Mouse (Mus musculus): ENCODE measurements around the gene Cers1. TPM values are rescaled to one million over a fixed set of nuclear protein-coding genes. Genes with fewer than 3 reads are reported as not detected.

The Cers1 gene
- total RNA-seq, 2 experiments from 2014 or later = 112 to 116 TPM

Other genes with a start within 250 kb of the Cers1 start
- 1 to 10 TPM; 5.3 to 7.5 TPM for gene Tm6sf2, start 242.9 kb upstream of the Cers1 start, total RNA-seq (2021)
- 100 to 1,000 TPM in 1 of 2 experiments, 10 to 100 TPM in 1; 89.6 to 104 TPM for gene Hapln4, start 232.3 kb upstream of the Cers1 start, total RNA-seq (2021)
- gene Ncan, start 194.9 kb upstream of the Cers1 start, total RNA-seq (2021) = 100 to 1,000 TPM; 122 to 124 TPM
- 10 to 100 TPM; 28.1 to 30.1 TPM for gene Nr2c2ap, start 184.4 kb upstream of the Cers1 start, total RNA-seq (2021)
- gene Rfxank, start 176.6 kb upstream of the Cers1 start, total RNA-seq (2021) = 10 to 100 TPM; 16.0 to 16.4 TPM
- gene Borcs8, start 176.3 kb upstream of the Cers1 start, total RNA-seq (2021) = 10 to 100 TPM; 45.3 to 47.7 TPM
- gene Mef2b, start 176.1 kb upstream of the Cers1 start, total RNA-seq (2021) = under 1 TPM; 0.28 to 0.57 TPM
- gene Tmem161a, start 143.4 kb upstream of the Cers1 start, total RNA-seq (2021) = 10 to 100 TPM; 49.9 to 50.3 TPM
- gene Slc25a42, start 103.5 kb upstream of the Cers1 start, total RNA-seq (2021) = 10 to 100 TPM; 39.3 to 41.8 TPM
- 100 to 1,000 TPM; 112 to 123 TPM for gene Sugp2, start 81.5 kb upstream of the Cers1 start, total RNA-seq (2021)
- gene Armc6, start 81.3 kb upstream of the Cers1 start, total RNA-seq (2021) = 10 to 100 TPM; 41.2 to 41.4 TPM
- gene Homer3, start 32.9 kb upstream of the Cers1 start, total RNA-seq (2021) = 10 to 100 TPM; 71.9 to 76.0 TPM
- 10 to 100 TPM; 36.3 to 49.0 TPM for gene Ddx49, start 13.3 kb upstream of the Cers1 start, total RNA-seq (2021)
- gene Cope, start 13.3 kb upstream of the Cers1 start, total RNA-seq (2021) = 100 to 1,000 TPM; 125 to 149 TPM
- 10 to 100 TPM; 15.1 to 18.2 TPM for gene Gdf1, start 14.0 kb downstream of the Cers1 start, total RNA-seq (2021)
- 10 to 100 TPM; 74.5 to 75.6 TPM for gene Upf1, start 37.5 kb downstream of the Cers1 start, total RNA-seq (2021)
- gene Comp, start 57.8 kb downstream of the Cers1 start, total RNA-seq (2021) = under 1 TPM; 0.13 to 0.42 TPM
- gene Crtc1, start 123.8 kb downstream of the Cers1 start, total RNA-seq (2021) = 100 to 1,000 TPM; 193 to 199 TPM
- 10 to 100 TPM; 54.1 to 62.0 TPM for gene Klhl26, start 161.2 kb downstream of the Cers1 start, total RNA-seq (2021)
- gene Tmem59l, start 171.6 kb downstream of the Cers1 start, total RNA-seq (2021) = 100 to 1,000 TPM; 326 to 327 TPM
- gene Crlf1, start 177.4 kb downstream of the Cers1 start, total RNA-seq (2021) = 10 to 100 TPM; 33.1 to 38.2 TPM
- 100 to 1,000 TPM in 1 of 2 experiments, 10 to 100 TPM in 1; 96.5 to 104 TPM for gene Rex1bd, start 191.0 kb downstream of the Cers1 start, total RNA-seq (2021)
- 1,000 to 10,000 TPM; 1,062 to 1,079 TPM for gene Uba52, start 195.0 kb downstream of the Cers1 start, total RNA-seq (2021)
- 100 to 1,000 TPM; 450 to 467 TPM for gene Fkbp8, start 211.9 kb downstream of the Cers1 start, total RNA-seq (2021)
- gene Kxd1, start 212.2 kb downstream of the Cers1 start, total RNA-seq (2021) = 10 to 100 TPM; 40.6 to 45.6 TPM
- gene Ell, start 223.7 kb downstream of the Cers1 start, total RNA-seq (2021) = 10 to 100 TPM; 18.9 to 21.8 TPM

All from layer of hippocampus, adult 18-20 months (tissue).